Mouse (Mus musculus): ENCODE measurements around the gene Aff3. TPM values are rescaled to one million over a fixed set of nuclear protein-coding genes. Genes with fewer than 3 reads are reported as not detected.

Aff3 gene
- polyA plus RNA-seq, 1 experiment from 2014 or later: 0.38 TPM

- H3K27me3 ChIP-seq (ENCODE audit: control insufficient read depth, insufficient read depth, low read depth, low read length): no peaks in the 10 kb centered on the region
- no peak overlapping the region for H3K9ac ChIP-seq (ENCODE audit: low read depth, low read length)
- peak; percentile 67 for ATAC-seq (ENCODE audit: low read depth)
- no peak overlapping the region for H3K27ac ChIP-seq (ENCODE audit: low read length)
- H3K4me1 ChIP-seq (ENCODE audit: control insufficient read depth, low read depth, low read length): peaks cover 23% of the 10 kb centered on the region
- H3K4me2 ChIP-seq (ENCODE audit: low read depth, low read length): no peak overlapping the region
- no peaks in the 10 kb centered on the region for H3K9me3 ChIP-seq (replicated peaks; ENCODE audit: control insufficient read depth, low read length)
- no peak overlapping the region for H3K4me3 ChIP-seq (ENCODE audit: low read depth, low read length)
- 84% methylated on average over 13 of the region's 13 CpGs for WGBS (ENCODE audit: insufficient replicate concordance)
- H3K36me3 ChIP-seq (ENCODE audit: control insufficient read depth, insufficient read depth): no peaks in the 10 kb centered on the region
Observed at GRCm38 (mm10) chr1:38503431-38504089, 161.2 kb downstream of the Aff3 start.

- 58% methylated on average over 7 of the region's 7 CpGs for WGBS (ENCODE audit: insufficient replicate concordance)
- Histone ChIP-seq H3K36me3 (ENCODE audit: control insufficient read depth, insufficient read depth) (no peaks in the 10 kb centered on the region), H3K4me3 (ENCODE audit: low read depth, low read length) (no peak overlapping the region), H3K27me3 (ENCODE audit: control insufficient read depth, insufficient read depth, low read depth, low read length) (no peaks in the 10 kb centered on the region), H3K4me2 (ENCODE audit: low read depth, low read length) (no peak overlapping the region), H3K9ac (ENCODE audit: low read depth, low read length) (no peak overlapping the region), H3K4me1 (ENCODE audit: control insufficient read depth, low read depth, low read length) (peaks cover 20% of the 10 kb centered on the region), H3K27ac (ENCODE audit: low read length) (no peak overlapping the region), H3K9me3 (replicated peaks; ENCODE audit: control insufficient read depth, low read length) (no peaks in the 10 kb centered on the region)
- ATAC-seq (ENCODE audit: low read depth): no peak
Observed at GRCm38 (mm10) chr1:38502797-38503196, 162.0 kb downstream of the Aff3 start.

GRCm38 (mm10) chr1:38501231-38501630, 163.5 kb downstream of the Aff3 start:
- Histone ChIP-seq H3K36me3 (ENCODE audit: control insufficient read depth, insufficient read depth) (no peaks in the 10 kb centered on the region), H3K9ac (ENCODE audit: low read depth, low read length) (no peak overlapping the region), H3K27me3 (ENCODE audit: control insufficient read depth, insufficient read depth, low read depth, low read length) (no peaks in the 10 kb centered on the region), H3K4me2 (ENCODE audit: low read depth, low read length) (no peak overlapping the region), H3K4me1 (ENCODE audit: control insufficient read depth, low read depth, low read length) (peaks cover 16% of the 10 kb centered on the region), H3K4me3 (ENCODE audit: low read depth, low read length) (no peak overlapping the region), H3K27ac (ENCODE audit: low read length) (no peak overlapping the region), H3K9me3 (replicated peaks; ENCODE audit: control insufficient read depth, low read length) (no peaks in the 10 kb centered on the region)
- 70% methylated on average over 7 of the region's 7 CpGs for WGBS (ENCODE audit: insufficient replicate concordance)
- ATAC-seq (ENCODE audit: low read depth): no peak

GRCm38 (mm10) chr1:38499500-38499899, 165.3 kb downstream of the Aff3 start:
- WGBS (ENCODE audit: insufficient replicate concordance): 12% methylated on average over 6 of the region's 6 CpGs

GRCm38 (mm10) chr1:38497576-38497975, 167.2 kb downstream of the Aff3 start:
- no peak for ATAC-seq (ENCODE audit: low read depth)
- no peak overlapping the region for H3K27ac ChIP-seq (ENCODE audit: low read length)
- 58% methylated on average over 6 of the region's 6 CpGs for WGBS (ENCODE audit: insufficient replicate concordance)

More at GRCm38 (mm10) chr1:38499500-38499899, 165.3 kb downstream of the Aff3 start:
- no peaks in the 10 kb centered on the region for H3K9me3 ChIP-seq (replicated peaks; ENCODE audit: control insufficient read depth, low read length)
- peaks cover 16% of the 10 kb centered on the region for H3K4me1 ChIP-seq (ENCODE audit: control insufficient read depth, low read depth, low read length)
- H3K27ac ChIP-seq (ENCODE audit: low read length): no peak overlapping the region
- H3K4me2 ChIP-seq (ENCODE audit: low read depth, low read length): no peak overlapping the region
- no peak overlapping the region for H3K9ac ChIP-seq (ENCODE audit: low read depth, low read length)
- ATAC-seq (ENCODE audit: low read depth): peak; percentile 64; the same call in 1 of the 2 replicates
- no peaks in the 10 kb centered on the region for H3K36me3 ChIP-seq (ENCODE audit: control insufficient read depth, insufficient read depth)
- no peak overlapping the region for H3K4me3 ChIP-seq (ENCODE audit: low read depth, low read length)
- no peaks in the 10 kb centered on the region for H3K27me3 ChIP-seq (ENCODE audit: control insufficient read depth, insufficient read depth, low read depth, low read length)

GRCm38 (mm10) chr1:38496886-38497528, 167.7 kb downstream of the Aff3 start:
- WGBS (ENCODE audit: insufficient replicate concordance): 73% methylated on average over 10 of the region's 10 CpGs
- no peak for ATAC-seq (ENCODE audit: low read depth)

More at GRCm38 (mm10) chr1:38497576-38497975, 167.2 kb downstream of the Aff3 start:
- no peak overlapping the region for H3K4me2 ChIP-seq (ENCODE audit: low read depth, low read length)
- H3K27me3 ChIP-seq (ENCODE audit: control insufficient read depth, insufficient read depth, low read depth, low read length): no peaks in the 10 kb centered on the region
- H3K9me3 ChIP-seq (replicated peaks; ENCODE audit: control insufficient read depth, low read length): no peaks in the 10 kb centered on the region
- no peak overlapping the region for H3K9ac ChIP-seq (ENCODE audit: low read depth, low read length)
- no peak overlapping the region for H3K4me3 ChIP-seq (ENCODE audit: low read depth, low read length)
- H3K4me1 ChIP-seq (ENCODE audit: control insufficient read depth, low read depth, low read length): peaks cover 10% of the 10 kb centered on the region
- H3K36me3 ChIP-seq (ENCODE audit: control insufficient read depth, insufficient read depth): no peaks in the 10 kb centered on the region

GRCm38 (mm10) chr1:38495284-38495683, 169.5 kb downstream of the Aff3 start:
- Histone ChIP-seq H3K4me2 (ENCODE audit: low read depth, low read length) (no peak overlapping the region), H3K9ac (ENCODE audit: low read depth, low read length) (no peak overlapping the region), H3K9me3 (replicated peaks; ENCODE audit: control insufficient read depth, low read length) (no peaks in the 10 kb centered on the region), H3K4me3 (ENCODE audit: low read depth, low read length) (no peak overlapping the region), H3K4me1 (ENCODE audit: control insufficient read depth, low read depth, low read length) (peaks cover 10% of the 10 kb centered on the region), H3K36me3 (ENCODE audit: control insufficient read depth, insufficient read depth) (no peaks in the 10 kb centered on the region), H3K27me3 (ENCODE audit: control insufficient read depth, insufficient read depth, low read depth, low read length) (no peaks in the 10 kb centered on the region), H3K27ac (ENCODE audit: low read length) (no peak overlapping the region)
- ATAC-seq (ENCODE audit: low read depth): no peak
- WGBS (ENCODE audit: insufficient replicate concordance): 56% methylated on average over 2 of the region's 2 CpGs

More at GRCm38 (mm10) chr1:38496886-38497528, 167.7 kb downstream of the Aff3 start:
- Histone ChIP-seq H3K4me2 (ENCODE audit: low read depth, low read length) (no peak overlapping the region), H3K36me3 (ENCODE audit: control insufficient read depth, insufficient read depth) (no peaks in the 10 kb centered on the region), H3K9ac (ENCODE audit: low read depth, low read length) (no peak overlapping the region), H3K27me3 (ENCODE audit: control insufficient read depth, insufficient read depth, low read depth, low read length) (no peaks in the 10 kb centered on the region), H3K4me3 (ENCODE audit: low read depth, low read length) (no peak overlapping the region), H3K27ac (ENCODE audit: low read length) (no peak overlapping the region), H3K4me1 (ENCODE audit: control insufficient read depth, low read depth, low read length) (peaks cover 10% of the 10 kb centered on the region), H3K9me3 (replicated peaks; ENCODE audit: control insufficient read depth, low read length) (no peaks in the 10 kb centered on the region)

- H3K4me1 ChIP-seq (ENCODE audit: control insufficient read depth, low read depth, low read length): no peaks in the 10 kb centered on the region
- H3K27ac ChIP-seq (ENCODE audit: low read length): no peak overlapping the region
- no peaks in the 10 kb centered on the region for H3K9me3 ChIP-seq (replicated peaks; ENCODE audit: control insufficient read depth, low read length)
- no peaks in the 10 kb centered on the region for H3K36me3 ChIP-seq (ENCODE audit: control insufficient read depth, insufficient read depth)
- WGBS (ENCODE audit: insufficient replicate concordance): 45% methylated on average over 6 of the region's 6 CpGs
- H3K9ac ChIP-seq (ENCODE audit: low read depth, low read length): no peak overlapping the region
- H3K4me2 ChIP-seq (ENCODE audit: low read depth, low read length): no peak overlapping the region
- no peak for ATAC-seq (ENCODE audit: low read depth)
- no peaks in the 10 kb centered on the region for H3K27me3 ChIP-seq (ENCODE audit: control insufficient read depth, insufficient read depth, low read depth, low read length)
- no peak overlapping the region for H3K4me3 ChIP-seq (ENCODE audit: low read depth, low read length)
Observed at GRCm38 (mm10) chr1:38489733-38490132, 175.0 kb downstream of the Aff3 start.

- ATAC-seq (ENCODE audit: low read depth): no peak
- H3K36me3 ChIP-seq (ENCODE audit: control insufficient read depth, insufficient read depth): no peaks in the 10 kb centered on the region
- H3K4me2 ChIP-seq (ENCODE audit: low read depth, low read length): no peak overlapping the region
- 68% methylated on average over 8 of the region's 8 CpGs for WGBS (ENCODE audit: insufficient replicate concordance)
- no peak overlapping the region for H3K4me3 ChIP-seq (ENCODE audit: low read depth, low read length)
- no peaks in the 10 kb centered on the region for H3K27me3 ChIP-seq (ENCODE audit: control insufficient read depth, insufficient read depth, low read depth, low read length)
- no peak overlapping the region for H3K27ac ChIP-seq (ENCODE audit: low read length)
- no peak overlapping the region for H3K9ac ChIP-seq (ENCODE audit: low read depth, low read length)
- H3K4me1 ChIP-seq (ENCODE audit: control insufficient read depth, low read depth, low read length): no peaks in the 10 kb centered on the region
- H3K9me3 ChIP-seq (replicated peaks; ENCODE audit: control insufficient read depth, low read length): no peaks in the 10 kb centered on the region
Observed at GRCm38 (mm10) chr1:38488667-38489210, 176.0 kb downstream of the Aff3 start.
